Mouse (Mus musculus) embryonic facial prominence, embryonic 12.5 days (tissue): Measurements from ENCODE around the gene Lyar. TPM values are rescaled to one million over a fixed set of nuclear protein-coding genes. Genes with fewer than 3 reads are reported as not detected.
A peak's percentile ranks its signal among the peaks of the same experiment; 100 is the strongest.

Experiments used
- ATAC-seq: fragments of 200-750 bp; cut with Nextera tagmentation; 2 replicates; pipeline ENCODE4 v1.8.0; 2017; ENCODE audit not compliant: insufficient number of reproducible peaks, insufficient read depth, low FRiP score, low TSS enrichment
- H3K27ac ChIP-seq: fragments of 300-500 bp; sonication (generic); 2 replicates; pipeline ENCODE4 v1.5.1; 2016; ENCODE audit warnings: mild to moderate bottlenecking
- H3K27me3 ChIP-seq: fragments of 300-500 bp; sonication (generic); 2 replicates; pipeline ENCODE4 v1.6.1; 2016; ENCODE audit warnings: mild to moderate bottlenecking, moderate library complexity
- H3K36me3 ChIP-seq: fragments of 300-500 bp; sonication (generic); 2 replicates; pipeline ENCODE4 v1.6.1; 2016; ENCODE audit warnings: mild to moderate bottlenecking
- H3K4me1 ChIP-seq: fragments of 300-500 bp; sonication (generic); 2 replicates; pipeline ENCODE4 v1.6.1; 2016
- H3K4me2 ChIP-seq: fragments of 300-500 bp; sonication (generic); replicated peaks from 2 replicates; pipeline ENCODE4 v1.6.1; 2016; ENCODE audit warnings: mild to moderate bottlenecking, moderate library complexity
- H3K4me3 ChIP-seq: fragments of 300-500 bp; sonication (generic); 2 replicates; pipeline ENCODE4 v1.5.1; 2016; ENCODE audit warnings: mild to moderate bottlenecking
- H3K9ac ChIP-seq: fragments of 300-500 bp; sonication (generic); 2 replicates; pipeline ENCODE4 v1.6.1; 2016; ENCODE audit warnings: mild to moderate bottlenecking, moderate library complexity
- H3K9me3 ChIP-seq: fragments of 300-500 bp; sonication (generic); 2 replicates; pipeline ENCODE4 v1.6.1; 2016; ENCODE audit warnings: mild to moderate bottlenecking, moderate library complexity
- WGBS: fragments of 180-500 bp; shearing (Covaris S2); methylation state at CpG from one replicate; pipeline ENCODE4 v1.1.7; 2016; 5-methylcytosine and 5-hydroxymethylcytosine counted together
- polyA plus RNA-seq: library from polyadenylated mRNA; unstranded; fragments of >200 nt; fragmentation: Nextera tagmentation; extraction: Ambion mirVana; gene quantifications from 2 replicates; pipeline ENCODE4 v1.2.1, GENCODE M21; 2016

Gene Lyar
- polyA plus RNA-seq, 1 experiment from 2014 or later, result 122 TPM

DNA sequence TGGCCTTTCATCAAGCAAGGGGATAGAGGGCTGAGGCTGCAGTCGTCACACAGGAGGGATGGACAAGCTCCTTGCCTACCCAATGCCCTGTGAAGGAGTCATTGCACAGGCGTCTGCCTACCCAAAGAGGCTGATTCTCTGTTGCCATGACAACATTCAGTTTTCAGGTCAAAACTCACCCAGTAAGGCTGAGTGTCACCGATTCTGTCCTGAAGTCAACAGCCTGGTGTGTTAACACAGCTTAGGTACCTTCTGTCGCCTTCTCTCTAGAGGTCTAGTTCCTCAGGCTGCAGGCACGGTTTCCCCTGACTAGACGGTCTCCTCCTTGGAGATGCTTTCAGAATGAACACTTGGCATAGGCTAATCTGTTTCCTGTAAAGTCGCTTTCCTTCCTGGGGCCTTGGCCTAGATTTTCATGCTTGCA is 15.0 kb upstream of the Lyar start:
- H3K36me3 ChIP-seq, result peaks cover 66% of the 10 kb centered on the region
- H3K27me3 ChIP-seq, result no peaks in the 10 kb centered on the region
- H3K4me2 ChIP-seq, result no peak overlapping the region
- no peaks in the 10 kb centered on the region for H3K9me3 ChIP-seq
- no peak for ATAC-seq
- H3K27ac ChIP-seq, result no peak overlapping the region
- H3K9ac ChIP-seq, result no peak overlapping the region
- H3K4me1 ChIP-seq, result no peaks in the 10 kb centered on the region
- 85% methylated on average over 7 of the region's 7 CpGs for WGBS
- H3K4me3 ChIP-seq, result no peak overlapping the region

DNA sequence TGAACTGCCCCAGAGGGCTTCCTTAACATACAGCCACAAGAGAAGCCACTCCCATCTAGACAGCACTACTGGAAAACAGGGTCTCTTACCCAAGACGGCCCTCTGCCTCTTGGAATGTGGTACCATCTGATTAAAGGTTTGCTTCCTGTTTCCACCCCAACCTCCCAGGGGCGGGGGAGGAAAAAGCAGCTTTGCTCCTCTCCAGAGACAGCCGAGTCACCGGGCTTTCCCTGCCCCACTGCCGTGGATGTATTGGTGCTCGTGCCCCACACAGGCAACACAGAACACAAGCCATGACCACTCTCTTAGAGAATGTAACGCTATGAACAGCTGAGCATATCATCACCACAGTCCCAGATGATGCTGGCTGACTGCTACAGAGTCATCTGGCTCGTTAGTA is 11.3 kb upstream of the Lyar start:
- Histone ChIP-seq H3K36me3 (peaks cover 61% of the 10 kb centered on the region), H3K27me3 (no peaks in the 10 kb centered on the region), H3K9ac (no peak overlapping the region), H3K27ac (no peak overlapping the region), H3K4me1 (no peaks in the 10 kb centered on the region; the same call in 1 of the 2 replicates), H3K4me3 (no peak overlapping the region), H3K4me2 (no peak overlapping the region), H3K9me3 (no peaks in the 10 kb centered on the region)
- WGBS, result 64% methylated on average over 8 of the region's 8 CpGs
- no peak for ATAC-seq

DNA sequence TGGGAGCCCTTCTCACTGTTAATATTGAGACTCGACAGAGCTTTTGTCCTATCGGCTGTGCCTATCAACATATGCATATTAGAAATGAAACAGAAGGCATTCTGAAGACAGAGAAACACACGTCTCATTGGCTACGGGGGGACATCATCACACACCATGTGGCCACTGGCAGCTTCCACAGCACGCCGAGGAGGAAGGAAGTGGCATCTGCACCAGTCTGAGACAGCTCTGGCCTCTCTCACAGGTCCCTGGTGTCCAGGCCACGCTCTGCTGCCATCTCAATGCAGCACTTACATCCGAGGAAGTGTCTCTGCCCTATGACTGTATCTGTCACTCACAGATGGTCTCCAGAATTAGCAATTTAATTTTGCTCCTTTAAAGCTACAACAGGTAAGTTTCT is 8.6 kb upstream of the Lyar start:
- Histone ChIP-seq H3K4me3 (no peak overlapping the region), H3K9ac (no peak overlapping the region), H3K4me1 (no peaks in the 10 kb centered on the region; the same call in 1 of the 2 replicates), H3K27ac (no peak overlapping the region), H3K9me3 (no peaks in the 10 kb centered on the region), H3K4me2 (no peak overlapping the region), H3K27me3 (no peaks in the 10 kb centered on the region), H3K36me3 (peaks cover 68% of the 10 kb centered on the region)
- no peak for ATAC-seq
- 91% methylated on average over 8 of the region's 8 CpGs for WGBS

- no peak overlapping the region for H3K4me3 ChIP-seq
- WGBS, result 47% methylated on average over 6 of the region's 6 CpGs
- H3K27ac ChIP-seq, result 0 out of 2 replicates have a peak overlapping the region, but pooled peaks have one; percentile 36
- H3K27me3 ChIP-seq, result no peaks in the 10 kb centered on the region
- no peak for ATAC-seq
- no peak overlapping the region for H3K9ac ChIP-seq
- no peak overlapping the region for H3K4me2 ChIP-seq
- H3K4me1 ChIP-seq, result no peaks in the 10 kb centered on the region; the same call in 1 of the 2 replicates
- no peaks in the 10 kb centered on the region for H3K9me3 ChIP-seq
- peaks cover 72% of the 10 kb centered on the region for H3K36me3 ChIP-seq
These were observed 7.3 kb upstream of the Lyar start for GRCm38 (mm10) chr5:38213009-38213408.

GRCm38 (mm10) chr5:38219771-38220307 is 431 bp upstream of the Lyar start:
- Histone ChIP-seq H3K4me2 (peak overlapping the region; percentile 90), H3K27ac (peak overlapping the region; percentile 69), H3K27me3 (no peaks in the 10 kb centered on the region), H3K9me3 (no peaks in the 10 kb centered on the region), H3K9ac (peak overlapping the region; percentile 67), H3K4me1 (peaks cover 20% of the 10 kb centered on the region), H3K4me3 (peak overlapping the region; percentile 89), H3K36me3 (peaks cover 28% of the 10 kb centered on the region)
- WGBS, result under 1% methylated on average over 35 of the region's 35 CpGs
- peak; percentile 71 for ATAC-seq

DNA sequence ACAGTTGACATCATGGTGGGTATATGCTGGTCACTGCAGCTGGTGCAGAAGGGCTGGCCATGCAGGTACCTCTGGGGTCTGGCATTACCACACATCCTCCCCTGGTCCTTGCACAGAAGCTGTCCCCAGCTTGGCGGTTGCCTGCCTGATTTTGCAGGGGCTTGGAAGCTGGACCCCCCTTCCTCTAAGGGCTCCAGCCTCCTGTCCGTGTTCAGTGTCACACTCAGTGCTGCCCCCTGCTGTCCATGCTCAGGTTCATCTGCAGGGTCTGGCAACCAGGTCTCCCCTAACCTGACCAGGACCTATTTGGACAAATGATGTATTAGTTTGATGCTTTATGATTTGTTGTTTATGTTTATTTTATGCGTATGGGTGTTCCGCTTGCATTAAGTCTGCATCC is 15.2 kb downstream of the Lyar start:
- H3K4me2 ChIP-seq, result no peak overlapping the region
- H3K36me3 ChIP-seq, result peaks cover 43% of the 10 kb centered on the region
- H3K27me3 ChIP-seq, result no peaks in the 10 kb centered on the region
- H3K4me1 ChIP-seq, result no peaks in the 10 kb centered on the region
- H3K9ac ChIP-seq, result no peak overlapping the region
- no peaks in the 10 kb centered on the region for H3K9me3 ChIP-seq
- no peak overlapping the region for H3K4me3 ChIP-seq
- no peak for ATAC-seq
- WGBS, result 65% methylated on average over 4 of the region's 4 CpGs
- H3K27ac ChIP-seq, result no peak overlapping the region

GRCm38 (mm10) chr5:38236627-38237026 is 16.4 kb downstream of the Lyar start:
- H3K9me3 ChIP-seq, result no peaks in the 10 kb centered on the region
- H3K4me1 ChIP-seq, result 0 out of 2 replicates have a peak, but pooled peaks cover 3% of the 10 kb centered on the region
- no peak overlapping the region for H3K9ac ChIP-seq
- no peaks in the 10 kb centered on the region for H3K27me3 ChIP-seq
- H3K4me2 ChIP-seq, result no peak overlapping the region
- WGBS, result 93% methylated on average over 2 of the region's 2 CpGs
- H3K4me3 ChIP-seq, result no peak overlapping the region
- no peak for ATAC-seq
- H3K36me3 ChIP-seq, result peaks cover 31% of the 10 kb centered on the region
- H3K27ac ChIP-seq, result no peak overlapping the region

- no peak overlapping the region for H3K4me3 ChIP-seq
- no peak overlapping the region for H3K4me2 ChIP-seq
- ATAC-seq, result no peak
- no peaks in the 10 kb centered on the region for H3K27me3 ChIP-seq
- H3K9ac ChIP-seq, result no peak overlapping the region
- 0 out of 2 replicates have a peak, but pooled peaks cover 3% of the 10 kb centered on the region for H3K4me1 ChIP-seq
- 15% methylated on average over 5 of the region's 5 CpGs for WGBS
- no peak overlapping the region for H3K27ac ChIP-seq
- no peaks in the 10 kb centered on the region for H3K36me3 ChIP-seq
- no peaks in the 10 kb centered on the region for H3K9me3 ChIP-seq
These were observed 20.6 kb downstream of the Lyar start for GRCm38 (mm10) chr5:38240727-38241472.

DNA sequence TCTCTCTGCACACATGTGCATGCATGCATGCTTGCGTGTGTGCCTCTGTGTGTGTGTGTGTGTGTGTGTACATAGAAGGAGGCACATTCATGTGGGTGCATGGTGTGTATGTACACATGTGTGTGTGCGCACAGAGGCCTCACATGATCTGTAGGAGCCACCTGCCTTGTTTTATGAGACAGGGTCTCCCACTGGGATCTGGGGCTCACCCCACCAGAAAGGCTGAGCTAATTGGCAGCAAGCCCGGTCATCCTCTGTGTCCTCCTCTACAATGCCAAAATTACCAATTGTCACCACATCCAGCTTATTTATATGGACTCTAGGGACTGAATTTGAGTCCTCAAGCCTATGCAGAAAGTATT is 21.2 kb downstream of the Lyar start:
- H3K27ac ChIP-seq, result no peak overlapping the region
- no peaks in the 10 kb centered on the region for H3K36me3 ChIP-seq
- no peak overlapping the region for H3K9ac ChIP-seq
- no peak overlapping the region for H3K4me3 ChIP-seq
- no peaks in the 10 kb centered on the region for H3K9me3 ChIP-seq
- H3K4me1 ChIP-seq, result 0 out of 2 replicates have a peak, but pooled peaks cover 3% of the 10 kb centered on the region
- no peaks in the 10 kb centered on the region for H3K27me3 ChIP-seq
- 80% methylated on average over 3 of the region's 3 CpGs for WGBS
- ATAC-seq, result no peak
- H3K4me2 ChIP-seq, result no peak overlapping the region

DNA sequence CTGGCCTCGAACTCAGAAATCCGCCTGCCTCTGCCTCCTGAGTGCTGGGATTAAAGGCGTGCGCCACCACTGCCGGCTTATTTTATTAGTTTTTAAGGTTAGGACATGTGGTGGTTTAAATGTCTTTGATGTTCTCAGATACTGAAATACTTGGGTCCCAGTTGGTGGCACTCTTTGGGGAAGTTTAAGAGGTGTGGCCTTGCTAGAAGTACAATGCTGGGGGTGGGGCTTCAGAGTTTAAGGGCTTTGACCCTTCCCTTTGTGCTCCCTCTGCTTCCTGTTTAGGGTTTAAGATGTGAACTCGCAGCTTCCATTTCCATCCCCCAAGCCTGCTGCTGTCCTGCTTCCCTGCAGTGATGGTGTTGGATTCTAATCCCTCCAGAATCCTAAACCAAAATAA is 21.7 kb downstream of the Lyar start:
- Histone ChIP-seq H3K36me3 (no peaks in the 10 kb centered on the region), H3K4me3 (no peak overlapping the region), H3K4me2 (no peak overlapping the region), H3K9ac (no peak overlapping the region), H3K27me3 (no peaks in the 10 kb centered on the region), H3K27ac (no peak overlapping the region), H3K9me3 (no peaks in the 10 kb centered on the region), H3K4me1 (0 out of 2 replicates have a peak, but pooled peaks cover 3% of the 10 kb centered on the region)
- 80% methylated on average over 6 of the region's 6 CpGs for WGBS
- no peak for ATAC-seq

- H3K4me1 ChIP-seq, result no peaks in the 10 kb centered on the region
- 37% methylated on average over 4 of the region's 4 CpGs for WGBS
- no peak overlapping the region for H3K4me3 ChIP-seq
- H3K9me3 ChIP-seq, result no peaks in the 10 kb centered on the region
- no peak for ATAC-seq
- H3K36me3 ChIP-seq, result no peaks in the 10 kb centered on the region
- H3K9ac ChIP-seq, result no peak overlapping the region
- no peak overlapping the region for H3K27ac ChIP-seq
- H3K4me2 ChIP-seq, result no peak overlapping the region
- H3K27me3 ChIP-seq, result no peaks in the 10 kb centered on the region
These were observed 34.9 kb downstream of the Lyar start for GRCm38 (mm10) chr5:38255195-38255594.

- no peak for ATAC-seq
- WGBS, result 84% methylated on average over 3 of the region's 3 CpGs
- H3K27me3 ChIP-seq, result no peaks in the 10 kb centered on the region
- H3K9me3 ChIP-seq, result no peaks in the 10 kb centered on the region
- no peak overlapping the region for H3K27ac ChIP-seq
- no peak overlapping the region for H3K4me3 ChIP-seq
- no peaks in the 10 kb centered on the region for H3K36me3 ChIP-seq
- no peak overlapping the region for H3K9ac ChIP-seq
- H3K4me1 ChIP-seq, result no peaks in the 10 kb centered on the region
- no peak overlapping the region for H3K4me2 ChIP-seq
These were observed 35.4 kb downstream of the Lyar start for GRCm38 (mm10) chr5:38255644-38256043.
